Mouse (Mus musculus): Measurements from ENCODE around the gene Peli2.
"Not testable (repeated sequence)": the region's sequence is repeated elsewhere in the genome, so short reads cannot be mapped to it uniquely, and the experiment has no call there.

Peli2 gene

GRCm38 (mm10) chr14:48120752-48121528 is at the start of gene Peli2:
TSS of gene Peli2 (plus strand) at chr14:48120823.
- DNase-seq (ENCODE audit: low spot score in 2 of 2): peak; percentile 70 to 76

GRCm38 (mm10) chr14:48072104-48072503 is 48.5 kb upstream of the Peli2 start:
- no peak for DNase-seq (ENCODE audit: low spot score in 2 of 2)

GRCm38 (mm10) chr14:48073247-48074161 is 47.1 kb upstream of the Peli2 start:
- DNase-seq (ENCODE audit: low spot score in 2 of 2): peak; percentile 74 to 85

- not testable (repeated sequence) for DNase-seq (ENCODE audit: low spot score in 2 of 2)
These were observed 41.0 kb upstream of the Peli2 start for GRCm38 (mm10) chr14:48079574-48079973.

- peak; percentile 33 to 47 for DNase-seq (ENCODE audit: low spot score in 2 of 2)
These were observed 36.5 kb upstream of the Peli2 start for GRCm38 (mm10) chr14:48083836-48084812.

GRCm38 (mm10) chr14:48086682-48087297 is 33.8 kb upstream of the Peli2 start:
- peak; percentile 34 to 43 for DNase-seq (ENCODE audit: low spot score in 2 of 2)

- no peak for DNase-seq (ENCODE audit: low spot score in 2 of 2)
These were observed 33.3 kb upstream of the Peli2 start for GRCm38 (mm10) chr14:48087298-48087830.

- DNase-seq (ENCODE audit: low spot score in 2 of 2): no peak
These were observed 30.2 kb upstream of the Peli2 start for GRCm38 (mm10) chr14:48090465-48090864.

GRCm38 (mm10) chr14:48091160-48091559 is 29.5 kb upstream of the Peli2 start:
- peak; percentile 28 to 55 for DNase-seq (ENCODE audit: low spot score in 2 of 2)

- DNase-seq (ENCODE audit: low spot score in 2 of 2): no peak
These were observed 22.4 kb upstream of the Peli2 start for GRCm38 (mm10) chr14:48098253-48098652.

- DNase-seq (ENCODE audit: low spot score in 2 of 2): no peak
These were observed 21.3 kb upstream of the Peli2 start for GRCm38 (mm10) chr14:48099354-48099753.

GRCm38 (mm10) chr14:48106453-48106852 is 14.2 kb upstream of the Peli2 start:
- no peak for DNase-seq (ENCODE audit: low spot score in 2 of 2)

- no peak for DNase-seq (ENCODE audit: low spot score in 2 of 2)
These were observed 2.6 kb upstream of the Peli2 start for GRCm38 (mm10) chr14:48117986-48118385.

GRCm38 (mm10) chr14:48119012-48119647 is 1.5 kb upstream of the Peli2 start:
- no peak for DNase-seq (ENCODE audit: low spot score in 2 of 2)

- DNase-seq (ENCODE audit: low spot score in 2 of 2): no peak
These were observed 864 bp upstream of the Peli2 start for GRCm38 (mm10) chr14:48119648-48120270.

- no peak for DNase-seq (ENCODE audit: low spot score in 2 of 2)
These were observed 226 bp upstream of the Peli2 start for GRCm38 (mm10) chr14:48120443-48120751.

- peak; percentile 40 to 45 for DNase-seq (ENCODE audit: low spot score in 2 of 2)
These were observed 1.2 kb downstream of the Peli2 start for GRCm38 (mm10) chr14:48121529-48122517.

GRCm38 (mm10) chr14:48124011-48124410 is 3.4 kb downstream of the Peli2 start:
- peak in 1 of 2 experiments; percentile 17 for DNase-seq (ENCODE audit: low spot score in 2 of 2)

- DNase-seq (ENCODE audit: low spot score in 2 of 2): peak in 1 of 2 experiments; percentile 12
These were observed 4.2 kb downstream of the Peli2 start for GRCm38 (mm10) chr14:48124816-48125215.

All from right cerebral cortex, postnatal 10 days (tissue).